8 mouse cellular contexts compared by ENCODE assay signal in genomic region chr5:75157038-75157437, GRCm38 (mm10). TPM values are rescaled to one million over a fixed set of nuclear protein-coding genes. Genes with fewer than 3 reads are reported as not detected.
DNase-seq lines count a peak whose midpoint lies in the region; ATAC-seq and TF ChIP-seq lines count a peak whose summit lies in the region.

No protein-coding gene starts in this region.

- under 1% methylated on average over 3 of the region's 3 CpGs for WGBS in embryonic facial prominence, embryonic 13.5 days
- 0% methylated on average over 3 of the region's 3 CpGs for WGBS in stomach, embryonic 14.5 days

- peaks cover 43% of the 10 kb centered on the region for H3K4me1 ChIP-seq in embryonic facial prominence, embryonic 13.5 days
- peaks cover 16% of the 10 kb centered on the region; the same call in 1 of the 2 replicates for H3K4me1 ChIP-seq in stomach, embryonic 14.5 days (ENCODE audit: control insufficient read depth, insufficient read depth, low read length)

- H3K4me3 ChIP-seq in left cerebral cortex, adult 2 months, result peak overlapping the region; percentile 48
- H3K4me3 ChIP-seq in embryonic facial prominence, embryonic 13.5 days, result peak overlapping the region; percentile 80
- H3K4me3 ChIP-seq in layer of hippocampus, adult 2 months, result peak overlapping the region; percentile 55
- peak overlapping the region; percentile 63 for H3K4me3 ChIP-seq in stomach, embryonic 14.5 days (ENCODE audit: low read depth, low read length)

- peak; percentile 80 for TF ChIP-seq CTCF in left cerebral cortex, adult 2 months (IDR thresholded peaks at IDR 0.05)
- peak; percentile 80 for TF ChIP-seq CTCF in layer of hippocampus, adult 2 months (conservative IDR thresholded peaks at IDR 0.05)

- no peaks in the 10 kb centered on the region for H3K9me3 ChIP-seq in embryonic facial prominence, embryonic 13.5 days
- no peaks in the 10 kb centered on the region for H3K9me3 ChIP-seq in stomach, embryonic 14.5 days (ENCODE audit: control insufficient read depth, low read depth, low read length)

- no peak for ATAC-seq in embryonic facial prominence, embryonic 13.5 days (ENCODE audit: insufficient number of reproducible peaks, insufficient read depth, low FRiP score, low TSS enrichment, low read depth)
- peak; percentile 67 for ATAC-seq in megakaryocyte, adult 5-6 weeks (ENCODE audit: poor library complexity, severe bottlenecking)
- no peak for ATAC-seq in stomach, embryonic 14.5 days (ENCODE audit: insufficient number of reproducible peaks, insufficient read depth, low FRiP score, low read depth)

- intact Hi-C loops in left cerebral cortex, adult 2 months (cut with DNase I), result loop anchor here (1.0 to 5.0 kb wide), 7 partner anchors 212 to 1470 kb away; partner anchors contain the start of gene Fip1l1
- intact Hi-C loops in left cerebral cortex, postnatal 4 days (cut with DNase I), result loop anchor here (2.0 to 5.0 kb wide), 2 partner anchors 1304 to 1470 kb away; no protein-coding TSS in a partner anchor
- intact Hi-C loops in heart, postnatal 36 days (cut with DNase I), result loop anchor here (1.0 to 10.0 kb wide), 7 partner anchors 515 to 1470 kb away; partner anchors contain the start of gene Fip1l1

- no peak overlapping the region for H3K27ac ChIP-seq in left cerebral cortex, adult 2 months
- H3K27ac ChIP-seq in embryonic facial prominence, embryonic 13.5 days, result peak overlapping the region; percentile 94
- H3K27ac ChIP-seq in layer of hippocampus, adult 2 months, result no peak overlapping the region
- peak overlapping the region; percentile 77; the same call in 1 of the 2 replicates for H3K27ac ChIP-seq in stomach, embryonic 14.5 days (ENCODE audit: low read length)

- H3K9ac ChIP-seq in embryonic facial prominence, embryonic 13.5 days, result peak overlapping the region; percentile 89
- H3K9ac ChIP-seq in stomach, embryonic 14.5 days (replicated peaks; ENCODE audit: low read depth, low read length), result peak overlapping the region; percentile 69; the same call in 1 of the 2 replicates

- H3K4me2 ChIP-seq in embryonic facial prominence, embryonic 13.5 days, result peak overlapping the region; percentile 65
- H3K4me2 ChIP-seq in stomach, embryonic 14.5 days (replicated peaks; ENCODE audit: low read depth, low read length), result peak overlapping the region; percentile 88

- H3K36me3 ChIP-seq in embryonic facial prominence, embryonic 13.5 days, result peaks cover 19% of the 10 kb centered on the region
- peaks cover 10% of the 10 kb centered on the region; the same call in 1 of the 2 replicates for H3K36me3 ChIP-seq in stomach, embryonic 14.5 days (ENCODE audit: control insufficient read depth, insufficient read depth, low read length)

- DNase-seq in left cerebral cortex, adult 2 months (ENCODE audit: extremely low spot score in 1 of 2, low spot score in 2 of 2), result peak; percentile 43 to 63
- no peak for DNase-seq in left cerebral cortex, postnatal 4 days
- DNase-seq in adrenal gland, postnatal 14 days, result peak; percentile 72
- DNase-seq in heart, postnatal 36 days, result peak; percentile 49 to 55
- DNase-seq in layer of hippocampus, adult 2 months (ENCODE audit: low spot score in 2 of 2), result peak; percentile 73 to 74

- peaks cover 12% of the 10 kb centered on the region for H3K27me3 ChIP-seq in embryonic facial prominence, embryonic 13.5 days
- H3K27me3 ChIP-seq in stomach, embryonic 14.5 days (ENCODE audit: control insufficient read depth, insufficient read depth, low read length), result no peaks in the 10 kb centered on the region

RNA-seq across cellular contexts. Expression of gene Pdgfra, which starts 4.9 kb away (rescaled TPM):
- total RNA-seq in left cerebral cortex, adult 2 months (2021), result 10 to 100 TPM; 38.0 to 41.6 TPM
- 10 to 100 TPM; 61.5 to 68.4 TPM for total RNA-seq in left cerebral cortex, postnatal 4 days (2021)
- total RNA-seq in adrenal gland, postnatal 14 days (2021), result 26.8 and 33.8 TPM in 2 replicates
- polyA plus RNA-seq in embryonic facial prominence, embryonic 13.5 days (2015; fragmentation: Nextera tagmentation; extraction: Ambion mirVana), result 78.8 and 96.8 TPM in 2 replicates
- total RNA-seq in heart, postnatal 36 days (2021), result 10 to 100 TPM; 30.2 to 31.7 TPM
- total RNA-seq in layer of hippocampus, adult 2 months (2021), result 10 to 100 TPM; 40.4 to 40.5 TPM
- total RNA-seq in megakaryocyte, adult 5-6 weeks (2015), result 0.04 TPM in 1 of 2 replicates, not detected in the other
- total RNA-seq in megakaryocyte, adult 5-6 weeks (2017), result 0.12 and 0.29 TPM in 2 replicates
- 56.3 and 57.7 TPM in 2 replicates for polyA plus RNA-seq in stomach, embryonic 14.5 days (2014; fragmentation: Nextera tagmentation; extraction: Ambion mirVana)

Comparison
In these comparisons a context has a peak if more than half of its experiments do, and no peak if none do; other contexts are left out.
1. H3K27ac ChIP-seq: peak in embryonic facial prominence, embryonic 13.5 days (single experiment) and stomach, embryonic 14.5 days (single experiment); none in left cerebral cortex, adult 2 months (single experiment) and layer of hippocampus, adult 2 months (single experiment).
2. RNA of gene Pdgfra, which starts 4.9 kb away (total RNA-seq): 61.5 to 68.4 TPM in left cerebral cortex, postnatal 4 days, 38.0 to 41.6 TPM in left cerebral cortex, adult 2 months, 40.4 to 40.5 TPM in layer of hippocampus, adult 2 months, 30.2 to 31.7 TPM in heart, postnatal 36 days and 26.8 to 33.8 TPM in adrenal gland, postnatal 14 days; 0.04 to 0.29 TPM in megakaryocyte, adult 5-6 weeks; every median in the first group is over 10 times any median in the second.
3. Peak in every context shown above with its lines, with median percentiles within 50 percentile points of each other: H3K4me3 ChIP-seq.